Mouse (Mus musculus) intestine, embryonic 14.5 days (tissue): ENCODE data around the gene Ssx2ip. TPM values are rescaled to one million over a fixed set of nuclear protein-coding genes. Genes with fewer than 3 reads are reported as not detected.
A peak's percentile ranks its signal among the peaks of the same experiment; 100 is the strongest.

Experiments used
- ATAC-seq: fragments of 200-750 bp; cut with Nextera tagmentation; replicated peaks from 2 replicates; pipeline ENCODE4 v1.8.0; 2017; ENCODE audit warnings: low read depth, moderate number of reproducible peaks, moderate TSS enrichment, moderate library complexity; ENCODE audit not compliant: low FRiP score, low TSS enrichment
- DNase-seq: peaks from one replicate; pipeline ENCODE4 v3.0.0-alpha.2; 2018; ENCODE audit warnings: low spot score
- H3K27ac ChIP-seq: fragments of 300-500 bp; sonication (generic); 2 replicates; pipeline ENCODE4 v1.5.1; 2014; ENCODE audit warnings: low read depth, mild to moderate bottlenecking, control low read depth
- H3K27me3 ChIP-seq: fragments of 300-500 bp; sonication (generic); replicated peaks from 2 replicates; pipeline ENCODE4 v1.6.1; 2014; ENCODE audit warnings: low read length, control low read depth; ENCODE audit not compliant: control insufficient read depth, insufficient read depth
- H3K36me3 ChIP-seq: fragments of 300-500 bp; sonication (generic); 2 replicates; pipeline ENCODE4 v1.6.1; 2014; ENCODE audit warnings: low read length, control low read depth; ENCODE audit not compliant: control insufficient read depth, insufficient read depth
- H3K4me1 ChIP-seq: fragments of 300-500 bp; sonication (generic); replicated peaks from 2 replicates; pipeline ENCODE4 v1.6.1; 2014; ENCODE audit warnings: low read length, control low read depth, mixed read lengths; ENCODE audit not compliant: control insufficient read depth, insufficient read depth
- H3K4me2 ChIP-seq: fragments of 300-500 bp; sonication (generic); 2 replicates; pipeline ENCODE4 v1.6.1; 2014; ENCODE audit warnings: low read length
- H3K4me3 ChIP-seq: fragments of 300-500 bp; sonication (generic); 2 replicates; pipeline ENCODE4 v1.5.1; 2014; ENCODE audit warnings: low read depth, low read length, control low read depth, mixed read lengths
- H3K9ac ChIP-seq: fragments of 300-500 bp; sonication (generic); 2 replicates; pipeline ENCODE4 v1.6.1; 2014; ENCODE audit warnings: mild to moderate bottlenecking, low read length
- H3K9me3 ChIP-seq: fragments of 300-500 bp; sonication (generic); 2 replicates; pipeline ENCODE4 v1.6.1; 2016; ENCODE audit warnings: low read length, control low read depth; ENCODE audit not compliant: control insufficient read depth
- WGBS: fragments of 180-500 bp; shearing (Covaris S2); extraction: QIAGEN DNeasy Blood & Tissue Kit; methylation state at CpG from one replicate; pipeline ENCODE4 v1.1.7; 2014; 5-methylcytosine and 5-hydroxymethylcytosine counted together
- polyA plus RNA-seq: library from polyadenylated mRNA; unstranded; fragments of >200 nt; fragmentation: Nextera tagmentation; extraction: Ambion mirVana; gene quantifications from 2 replicates; pipeline ENCODE4 v1.2.1, GENCODE M21; 2014

Ssx2ip gene
- polyA plus RNA-seq, 1 experiment from 2014 or later: 36.3 TPM

DNA sequence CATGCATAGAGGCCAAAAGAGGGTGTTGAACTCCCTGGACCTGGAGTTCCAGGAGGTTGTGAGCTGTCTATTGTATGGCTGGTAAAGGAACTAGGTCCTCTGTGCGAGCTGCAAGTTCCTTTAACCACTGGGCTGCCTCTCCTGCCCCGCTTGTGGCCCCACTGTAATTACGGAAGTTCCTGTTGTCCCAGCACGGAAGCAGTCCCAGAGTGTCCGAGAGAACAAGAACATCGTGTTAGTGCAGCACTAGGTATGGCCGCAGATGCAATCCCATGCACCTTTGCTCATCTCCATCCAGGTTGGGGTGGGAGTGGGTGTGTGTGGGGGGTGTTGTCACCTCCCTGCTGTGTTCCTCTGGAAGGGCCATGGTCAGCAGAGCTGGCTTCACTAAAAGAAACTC is 40.4 kb downstream of the Ssx2ip start:
- peak; percentile 38 for DNase-seq
- Histone ChIP-seq H3K9me3 (no peaks in the 10 kb centered on the region), H3K36me3 (peaks cover 10% of the 10 kb centered on the region), H3K27me3 (no peaks in the 10 kb centered on the region), H3K9ac (no peak overlapping the region), H3K4me3 (no peak overlapping the region), H3K4me1 (no peaks in the 10 kb centered on the region), H3K27ac (no peak overlapping the region), H3K4me2 (no peak overlapping the region)
- 87% methylated on average over 7 of the region's 7 CpGs for WGBS
- ATAC-seq: no peak

DNA sequence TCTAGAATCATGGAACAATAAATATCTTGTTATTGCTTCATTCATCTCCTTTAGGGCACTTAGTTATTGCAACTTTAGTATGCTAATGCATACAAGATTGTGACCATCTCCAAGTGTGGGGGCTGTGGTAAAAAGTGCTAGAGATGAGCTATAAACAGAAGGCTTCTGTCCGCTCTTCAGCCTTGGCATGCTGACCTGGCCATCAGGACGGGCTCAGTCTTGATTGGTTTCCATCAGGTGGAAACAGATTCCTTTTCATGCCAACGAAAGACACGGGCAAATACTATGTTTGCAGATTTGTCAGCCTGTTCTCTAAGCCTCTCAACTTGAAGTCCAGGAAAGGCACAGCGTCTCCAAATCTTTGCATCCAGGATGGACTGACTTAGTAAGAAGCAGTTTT is 42.7 kb downstream of the Ssx2ip start:
- DNase-seq (peak; percentile 16), ATAC-seq (no peak)
- no peak overlapping the region for H3K27ac ChIP-seq
- no peaks in the 10 kb centered on the region for H3K9me3 ChIP-seq
- H3K36me3 ChIP-seq: peaks cover 7% of the 10 kb centered on the region
- H3K4me3 ChIP-seq: no peak overlapping the region
- H3K27me3 ChIP-seq: no peaks in the 10 kb centered on the region
- H3K4me2 ChIP-seq: no peak overlapping the region
- 0 out of 2 replicates have a peak, but pooled peaks cover 3% of the 10 kb centered on the region for H3K4me1 ChIP-seq
- 85% methylated on average over 5 of the region's 5 CpGs for WGBS
- no peak overlapping the region for H3K9ac ChIP-seq

DNA sequence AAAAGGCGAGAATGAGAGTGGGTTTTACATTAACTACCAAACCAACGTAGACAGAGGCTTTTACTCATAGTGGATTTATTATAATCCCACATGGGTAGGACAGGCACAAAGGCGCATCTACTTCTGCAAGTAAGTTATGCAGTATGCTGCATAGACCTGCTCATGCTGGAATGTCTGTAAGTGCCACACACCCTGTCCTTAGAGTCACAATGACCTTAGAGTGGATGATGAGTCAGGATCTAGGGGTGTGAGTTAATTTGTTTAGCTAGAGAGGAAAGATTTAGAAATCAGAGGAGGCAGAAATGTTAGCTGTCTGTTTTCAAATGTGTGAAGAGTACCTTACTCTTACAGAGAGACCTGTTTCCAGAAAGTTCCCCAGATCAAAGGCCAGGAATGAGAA is 43.2 kb downstream of the Ssx2ip start:
- Histone ChIP-seq H3K9ac (no peak overlapping the region), H3K4me2 (no peak overlapping the region), H3K4me3 (no peak overlapping the region), H3K27me3 (no peaks in the 10 kb centered on the region), H3K9me3 (no peaks in the 10 kb centered on the region), H3K36me3 (peaks cover 3% of the 10 kb centered on the region; the same call in 1 of the 2 replicates), H3K4me1 (0 out of 2 replicates have a peak, but pooled peaks cover 3% of the 10 kb centered on the region), H3K27ac (no peak overlapping the region)
- no peak for ATAC-seq
- WGBS: 82% methylated on average over 3 of the region's 3 CpGs
- no peak for DNase-seq

DNA sequence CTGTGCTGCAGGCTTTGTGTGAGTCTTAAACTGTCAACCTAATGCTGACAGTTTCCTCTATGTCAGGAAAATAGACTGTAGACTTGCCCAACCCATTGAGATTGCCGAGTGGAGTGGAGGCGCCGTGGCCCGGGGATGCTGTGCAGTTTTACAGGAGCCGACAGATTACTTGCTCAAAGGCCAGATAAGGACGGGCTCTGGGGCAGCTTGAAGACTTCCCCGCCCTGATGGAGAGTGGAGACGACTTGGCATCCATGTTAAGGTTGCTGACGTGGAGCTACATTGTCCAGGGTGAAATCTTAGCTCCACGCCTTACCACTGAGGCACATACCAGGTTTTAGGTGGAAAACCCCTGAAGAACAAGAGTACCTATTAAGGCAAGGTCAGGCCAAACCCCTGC is 43.9 kb downstream of the Ssx2ip start:
- ATAC-seq: no peak
- Histone ChIP-seq H3K4me2 (no peak overlapping the region), H3K27me3 (no peaks in the 10 kb centered on the region), H3K36me3 (peaks cover 2% of the 10 kb centered on the region; the same call in 1 of the 2 replicates), H3K4me3 (no peak overlapping the region), H3K9ac (no peak overlapping the region), H3K9me3 (no peaks in the 10 kb centered on the region), H3K4me1 (0 out of 2 replicates have a peak, but pooled peaks cover 3% of the 10 kb centered on the region), H3K27ac (no peak overlapping the region)
- 88% methylated on average over 10 of the region's 10 CpGs for WGBS
- DNase-seq: peak; percentile 37

DNA sequence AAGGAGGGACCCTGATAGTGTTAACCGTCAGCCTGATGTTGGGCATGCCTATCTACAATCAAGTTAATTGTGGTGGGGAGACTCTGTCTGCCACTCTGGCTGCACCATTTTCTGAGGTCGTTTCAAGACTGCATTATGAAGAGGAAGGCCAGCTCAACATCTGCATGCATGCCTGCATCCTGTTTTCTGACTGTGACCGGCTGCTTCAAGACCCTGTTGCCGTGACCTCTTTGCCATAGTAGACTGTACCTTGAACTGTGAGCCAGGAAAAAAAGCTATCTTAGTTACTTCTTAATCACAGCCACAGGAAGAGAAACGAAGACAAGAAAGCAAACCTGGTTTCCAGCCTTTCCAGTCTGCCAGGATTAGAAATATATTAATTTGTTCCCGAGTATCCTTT is 44.5 kb downstream of the Ssx2ip start:
- H3K9me3 ChIP-seq: no peaks in the 10 kb centered on the region
- 73% methylated on average over 6 of the region's 6 CpGs for WGBS
- H3K4me1 ChIP-seq: 0 out of 2 replicates have a peak, but pooled peaks cover 3% of the 10 kb centered on the region
- no peak for DNase-seq
- no peak overlapping the region for H3K9ac ChIP-seq
- ATAC-seq: no peak
- no peaks in the 10 kb centered on the region for H3K36me3 ChIP-seq
- H3K4me3 ChIP-seq: no peak overlapping the region
- no peak overlapping the region for H3K27ac ChIP-seq
- no peaks in the 10 kb centered on the region for H3K27me3 ChIP-seq
- no peak overlapping the region for H3K4me2 ChIP-seq

DNA sequence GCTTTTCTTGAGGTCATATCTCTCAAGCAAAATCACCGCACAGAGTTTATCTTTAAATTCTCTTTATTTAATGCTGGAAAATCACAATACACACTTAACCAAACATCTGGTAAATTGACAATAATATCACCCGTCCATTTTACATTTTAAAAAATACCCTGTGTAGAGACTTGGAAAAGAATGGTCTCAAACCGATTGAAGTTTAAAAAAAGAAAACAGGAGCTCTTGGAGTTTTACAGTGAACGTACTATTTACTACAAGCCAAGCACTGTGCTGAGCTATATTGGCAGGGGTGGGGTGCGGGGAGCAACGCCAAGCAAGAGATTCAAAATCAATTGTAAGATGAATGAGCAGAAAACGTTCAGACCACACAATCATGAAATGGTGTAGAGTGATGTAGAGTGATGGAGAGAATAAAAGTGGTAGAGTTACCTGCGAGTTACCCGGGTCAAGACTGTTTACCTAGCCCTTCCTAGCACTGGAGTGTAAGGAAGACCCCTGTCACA is 45.4 kb downstream of the Ssx2ip start, which contains the start of gene Ctbs:
Gene Ctbs (plus strand): TSS at position 51 of the 506 bp plus-strand sequence.
- peak within 1 kb of the TSS; percentile 73 for H3K27ac ChIP-seq
- no peaks in the 10 kb centered on the region for H3K9me3 ChIP-seq
- no peak for ATAC-seq
- peak within 1 kb of the TSS; percentile 58 for H3K4me2 ChIP-seq
- H3K36me3 ChIP-seq: no peaks in the 10 kb centered on the region
- no peaks in the 10 kb centered on the region for H3K27me3 ChIP-seq
- H3K4me1 ChIP-seq: 0 out of 2 replicates have a peak, but pooled peaks cover 3% of the 10 kb centered on the region
- H3K9ac ChIP-seq: peak within 1 kb of the TSS; percentile 70
- WGBS: 49% methylated on average over 9 of the region's 9 CpGs
- DNase-seq: no peak
- H3K4me3 ChIP-seq: peak within 1 kb of the TSS; percentile 54

DNA sequence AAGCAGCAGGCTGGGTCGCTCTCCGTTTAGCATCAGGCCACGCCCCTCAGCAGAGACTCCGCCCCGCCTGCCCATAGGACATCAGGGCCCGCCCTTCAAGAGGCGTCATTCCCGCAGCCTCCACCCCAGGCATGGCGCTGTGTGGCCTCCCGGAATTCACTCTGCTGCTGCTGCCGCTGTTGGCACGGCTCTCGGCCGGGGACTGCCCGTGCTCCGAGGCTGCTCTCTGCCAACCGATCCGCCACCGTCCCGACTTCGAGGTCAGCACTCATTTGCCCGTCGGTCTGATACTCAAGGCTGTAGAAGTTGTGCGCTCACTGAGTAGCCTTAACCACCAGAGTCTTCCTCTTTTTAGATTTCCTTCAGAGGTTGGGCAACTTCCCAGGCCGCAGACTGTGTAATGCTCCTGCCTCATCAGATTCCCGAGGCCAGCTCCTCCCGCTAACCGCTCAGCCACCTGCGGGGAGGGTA is 46.0 kb downstream of the Ssx2ip start:
- Histone ChIP-seq H3K9me3 (no peaks in the 10 kb centered on the region), H3K9ac (peak overlapping the region; percentile 70), H3K27ac (peak overlapping the region; percentile 73), H3K4me2 (peak overlapping the region; percentile 58), H3K36me3 (peaks cover 3% of the 10 kb centered on the region; the same call in 1 of the 2 replicates), H3K4me1 (0 out of 2 replicates have a peak, but pooled peaks cover 3% of the 10 kb centered on the region), H3K4me3 (peak overlapping the region; percentile 54), H3K27me3 (no peaks in the 10 kb centered on the region)
- under 1% methylated on average over 29 of the region's 29 CpGs for WGBS
- ATAC-seq (peak; percentile 98), DNase-seq (peak; percentile 96)

DNA sequence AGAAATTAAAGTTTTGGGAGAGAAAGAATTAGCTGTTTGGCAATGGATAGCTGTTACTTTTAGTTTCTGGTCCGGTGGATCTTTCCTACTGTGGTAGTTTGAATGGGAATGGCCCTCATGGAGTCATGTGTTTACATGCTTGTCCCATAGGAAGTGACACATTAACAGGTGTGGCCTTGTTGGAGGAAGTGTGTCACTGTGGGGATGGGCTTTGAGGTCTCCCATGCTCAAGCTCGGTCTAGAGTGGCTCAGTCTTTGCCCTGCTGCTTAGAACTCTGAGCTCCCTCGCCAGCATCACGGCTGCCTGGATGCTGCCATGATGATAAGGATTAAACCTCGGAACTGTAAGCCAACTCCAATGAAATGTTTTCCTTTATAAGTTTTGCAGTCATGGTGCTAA is 46.9 kb downstream of the Ssx2ip start:
- Histone ChIP-seq H3K36me3 (peaks cover 4% of the 10 kb centered on the region; the same call in 1 of the 2 replicates), H3K4me1 (0 out of 2 replicates have a peak, but pooled peaks cover 3% of the 10 kb centered on the region), H3K9ac (no peak overlapping the region), H3K27me3 (no peaks in the 10 kb centered on the region), H3K9me3 (no peaks in the 10 kb centered on the region), H3K4me3 (no peak overlapping the region), H3K4me2 (no peak overlapping the region; the same call in 1 of the 2 replicates), H3K27ac (no peak overlapping the region)
- ATAC-seq: no peak
- 88% methylated on average over 5 of the region's 5 CpGs for WGBS
- DNase-seq: no peak

DNA sequence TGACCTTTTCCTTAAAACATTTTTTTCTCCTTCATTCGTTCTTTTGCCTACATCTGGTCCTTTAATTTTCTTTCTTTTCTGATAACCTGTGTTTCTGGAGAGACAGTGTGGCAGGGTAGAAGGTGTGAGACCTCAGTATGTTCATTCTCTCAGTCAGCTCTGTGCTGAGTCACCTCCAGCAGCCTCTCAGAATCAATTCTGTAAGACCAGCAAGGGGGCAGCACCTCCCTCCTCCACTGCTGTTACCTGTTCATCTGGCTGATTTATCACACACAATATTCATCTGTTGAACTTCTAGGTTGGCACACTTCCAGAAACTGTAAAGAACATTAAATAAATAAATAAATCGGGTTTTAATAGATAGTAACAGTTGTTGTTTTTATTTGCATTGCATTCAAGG is 58.5 kb downstream of the Ssx2ip start:
- H3K9ac ChIP-seq: no peak overlapping the region
- H3K27ac ChIP-seq: no peak overlapping the region
- H3K9me3 ChIP-seq: no peaks in the 10 kb centered on the region
- H3K36me3 ChIP-seq: 0 out of 2 replicates have a peak, but pooled peaks cover 6% of the 10 kb centered on the region
- no peak for DNase-seq
- H3K4me2 ChIP-seq: no peak overlapping the region
- no peak for ATAC-seq
- 59% methylated on average over 2 of the region's 2 CpGs for WGBS
- H3K4me3 ChIP-seq: no peak overlapping the region
- no peaks in the 10 kb centered on the region for H3K27me3 ChIP-seq
- H3K4me1 ChIP-seq: no peaks in the 10 kb centered on the region
